Mouse (Mus musculus): ENCODE results near the gene Vgll4. TPM values are rescaled to one million over a fixed set of nuclear protein-coding genes. Genes with fewer than 3 reads are reported as not detected.

Gene Vgll4
- polyA plus RNA-seq, 1 experiment = 38.4 TPM

- Histone ChIP-seq H3K27ac (ENCODE audit: control insufficient read depth, insufficient read depth, low read depth, low read length) (no peak overlapping the region), H3K4me3 (ENCODE audit: control insufficient read depth, low read depth, low read length) (no peak overlapping the region), H3K4me1 (ENCODE audit: control insufficient read depth, insufficient read depth, low read length) (no peaks in the 10 kb centered on the region), H3K27me3 (ENCODE audit: control insufficient read depth, insufficient read depth, low read length) (no peaks in the 10 kb centered on the region), H3K36me3 (ENCODE audit: control insufficient read depth, insufficient read depth, low read length) (no peaks in the 10 kb centered on the region)
- no peak for TF ChIP-seq POLR2A (IDR thresholded peaks at IDR 0.05; ENCODE audit: control insufficient read depth, low read depth, low read length)
- no peak for TF ChIP-seq CTCF (IDR thresholded peaks at IDR 0.05; ENCODE audit: control insufficient read depth, insufficient read depth, insufficient replicate concordance, low read depth, low read length)
Observed at GRCm38 (mm10) chr6:114976915-114977419, 7.2 kb upstream of the Vgll4 start.

DNA sequence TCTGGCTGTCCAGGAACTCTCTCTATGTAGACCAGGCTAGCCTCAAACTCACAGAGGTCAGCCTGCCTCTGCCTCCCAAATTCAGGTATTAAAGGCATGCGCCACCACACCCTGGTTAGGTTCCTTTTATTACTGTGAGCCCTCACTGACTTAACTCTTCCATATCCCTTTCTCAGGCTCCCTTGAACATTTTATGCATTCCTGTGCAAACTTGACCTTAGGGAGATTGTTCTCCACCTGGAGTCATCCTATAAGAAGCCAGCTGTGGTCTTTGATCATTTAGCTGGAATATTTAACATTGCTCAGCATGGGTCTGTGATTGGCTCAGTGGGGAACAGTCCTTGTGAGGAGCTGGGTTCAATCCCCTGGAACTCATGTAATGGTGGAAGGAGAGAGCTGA is 4.5 kb upstream of the Vgll4 start:
- Histone ChIP-seq H3K4me1 (ENCODE audit: control insufficient read depth, insufficient read depth, low read length) (peaks cover 10% of the 10 kb centered on the region), H3K36me3 (ENCODE audit: control insufficient read depth, insufficient read depth, low read length) (no peaks in the 10 kb centered on the region), H3K27me3 (ENCODE audit: control insufficient read depth, insufficient read depth, low read length) (no peaks in the 10 kb centered on the region), H3K4me3 (ENCODE audit: control insufficient read depth, low read depth, low read length) (no peak overlapping the region), H3K27ac (ENCODE audit: control insufficient read depth, insufficient read depth, low read depth, low read length) (no peak overlapping the region)
- TF ChIP-seq POLR2A (IDR thresholded peaks at IDR 0.05; ENCODE audit: control insufficient read depth, low read depth, low read length) (no peak), CTCF (IDR thresholded peaks at IDR 0.05; ENCODE audit: control insufficient read depth, insufficient read depth, insufficient replicate concordance, low read depth, low read length) (no peak)

GRCm38 (mm10) chr6:114972988-114973387 is 3.2 kb upstream of the Vgll4 start:
- Histone ChIP-seq H3K36me3 (ENCODE audit: control insufficient read depth, insufficient read depth, low read length) (no peaks in the 10 kb centered on the region), H3K27ac (ENCODE audit: control insufficient read depth, insufficient read depth, low read depth, low read length) (no peak overlapping the region), H3K4me3 (ENCODE audit: control insufficient read depth, low read depth, low read length) (no peak overlapping the region), H3K27me3 (ENCODE audit: control insufficient read depth, insufficient read depth, low read length) (no peaks in the 10 kb centered on the region), H3K4me1 (ENCODE audit: control insufficient read depth, insufficient read depth, low read length) (peaks cover 19% of the 10 kb centered on the region)
- TF ChIP-seq POLR2A (IDR thresholded peaks at IDR 0.05; ENCODE audit: control insufficient read depth, low read depth, low read length) (no peak), CTCF (IDR thresholded peaks at IDR 0.05; ENCODE audit: control insufficient read depth, insufficient read depth, insufficient replicate concordance, low read depth, low read length) (no peak)

DNA sequence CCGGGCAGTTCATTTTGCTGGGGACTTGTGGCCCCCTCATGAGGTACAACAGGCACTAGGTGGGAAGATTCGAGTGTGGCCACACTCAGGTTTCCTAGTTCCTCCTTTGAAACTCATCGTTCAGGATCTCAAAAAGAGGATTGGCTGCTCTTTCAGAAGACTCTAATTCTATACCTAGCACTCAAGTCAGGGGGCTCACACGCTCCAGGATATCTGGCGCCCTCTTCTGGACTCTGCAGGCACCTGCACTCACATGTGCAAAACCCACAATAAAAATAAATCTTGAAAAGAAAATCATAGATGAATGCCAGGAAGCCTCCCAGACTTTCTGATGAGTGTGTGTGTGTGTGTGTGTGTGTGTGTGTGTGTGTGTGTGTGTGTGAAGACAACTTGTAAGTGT is 1.1 kb upstream of the Vgll4 start:
- Histone ChIP-seq H3K4me1 (ENCODE audit: control insufficient read depth, insufficient read depth, low read length) (peaks cover 21% of the 10 kb centered on the region), H3K36me3 (ENCODE audit: control insufficient read depth, insufficient read depth, low read length) (no peaks in the 10 kb centered on the region), H3K27ac (ENCODE audit: control insufficient read depth, insufficient read depth, low read depth, low read length) (no peak overlapping the region), H3K27me3 (ENCODE audit: control insufficient read depth, insufficient read depth, low read length) (no peaks in the 10 kb centered on the region), H3K4me3 (ENCODE audit: control insufficient read depth, low read depth, low read length) (no peak overlapping the region)
- TF ChIP-seq POLR2A (IDR thresholded peaks at IDR 0.05; ENCODE audit: control insufficient read depth, low read depth, low read length) (no peak), CTCF (IDR thresholded peaks at IDR 0.05; ENCODE audit: control insufficient read depth, insufficient read depth, insufficient replicate concordance, low read depth, low read length) (peak; percentile 55; the same call in 1 of the 2 replicates)

- Histone ChIP-seq H3K4me3 (ENCODE audit: control insufficient read depth, low read depth, low read length) (no peak overlapping the region), H3K36me3 (ENCODE audit: control insufficient read depth, insufficient read depth, low read length) (no peaks in the 10 kb centered on the region), H3K27me3 (ENCODE audit: control insufficient read depth, insufficient read depth, low read length) (no peaks in the 10 kb centered on the region), H3K4me1 (ENCODE audit: control insufficient read depth, insufficient read depth, low read length) (peaks cover 21% of the 10 kb centered on the region), H3K27ac (ENCODE audit: control insufficient read depth, insufficient read depth, low read depth, low read length) (no peak overlapping the region)
- TF ChIP-seq CTCF (IDR thresholded peaks at IDR 0.05; ENCODE audit: control insufficient read depth, insufficient read depth, insufficient replicate concordance, low read depth, low read length) (no peak), POLR2A (IDR thresholded peaks at IDR 0.05; ENCODE audit: control insufficient read depth, low read depth, low read length) (no peak)
Observed at GRCm38 (mm10) chr6:114970386-114970785, 592 bp upstream of the Vgll4 start.

GRCm38 (mm10) chr6:114968361-114969212 is 1.2 kb downstream of the Vgll4 start:
- Histone ChIP-seq H3K4me1 (ENCODE audit: control insufficient read depth, insufficient read depth, low read length) (peaks cover 21% of the 10 kb centered on the region), H3K4me3 (ENCODE audit: control insufficient read depth, low read depth, low read length) (peak overlapping the region; percentile 83), H3K27me3 (ENCODE audit: control insufficient read depth, insufficient read depth, low read length) (no peaks in the 10 kb centered on the region), H3K27ac (ENCODE audit: control insufficient read depth, insufficient read depth, low read depth, low read length) (no peak overlapping the region), H3K36me3 (ENCODE audit: control insufficient read depth, insufficient read depth, low read length) (no peaks in the 10 kb centered on the region)
- TF ChIP-seq CTCF (IDR thresholded peaks at IDR 0.05; ENCODE audit: control insufficient read depth, insufficient read depth, insufficient replicate concordance, low read depth, low read length) (no peak), POLR2A (IDR thresholded peaks at IDR 0.05; ENCODE audit: control insufficient read depth, low read depth, low read length) (no peak)

GRCm38 (mm10) chr6:114967623-114968022 is 2.2 kb downstream of the Vgll4 start:
- TF ChIP-seq POLR2A (IDR thresholded peaks at IDR 0.05; ENCODE audit: control insufficient read depth, low read depth, low read length) = no peak
- TF ChIP-seq CTCF (IDR thresholded peaks at IDR 0.05; ENCODE audit: control insufficient read depth, insufficient read depth, insufficient replicate concordance, low read depth, low read length) = no peak
- no peak overlapping the region for H3K27ac ChIP-seq (ENCODE audit: control insufficient read depth, insufficient read depth, low read depth, low read length)
- H3K4me3 ChIP-seq (ENCODE audit: control insufficient read depth, low read depth, low read length) = no peak overlapping the region
- no peaks in the 10 kb centered on the region for H3K36me3 ChIP-seq (ENCODE audit: control insufficient read depth, insufficient read depth, low read length)
- H3K4me1 ChIP-seq (ENCODE audit: control insufficient read depth, insufficient read depth, low read length) = peaks cover 21% of the 10 kb centered on the region
- no peaks in the 10 kb centered on the region for H3K27me3 ChIP-seq (ENCODE audit: control insufficient read depth, insufficient read depth, low read length)

Data from testis, adult 2 months (tissue).